Mouse (Mus musculus): Measurements from ENCODE around the gene Sytl3.

Gene Sytl3

DNA sequence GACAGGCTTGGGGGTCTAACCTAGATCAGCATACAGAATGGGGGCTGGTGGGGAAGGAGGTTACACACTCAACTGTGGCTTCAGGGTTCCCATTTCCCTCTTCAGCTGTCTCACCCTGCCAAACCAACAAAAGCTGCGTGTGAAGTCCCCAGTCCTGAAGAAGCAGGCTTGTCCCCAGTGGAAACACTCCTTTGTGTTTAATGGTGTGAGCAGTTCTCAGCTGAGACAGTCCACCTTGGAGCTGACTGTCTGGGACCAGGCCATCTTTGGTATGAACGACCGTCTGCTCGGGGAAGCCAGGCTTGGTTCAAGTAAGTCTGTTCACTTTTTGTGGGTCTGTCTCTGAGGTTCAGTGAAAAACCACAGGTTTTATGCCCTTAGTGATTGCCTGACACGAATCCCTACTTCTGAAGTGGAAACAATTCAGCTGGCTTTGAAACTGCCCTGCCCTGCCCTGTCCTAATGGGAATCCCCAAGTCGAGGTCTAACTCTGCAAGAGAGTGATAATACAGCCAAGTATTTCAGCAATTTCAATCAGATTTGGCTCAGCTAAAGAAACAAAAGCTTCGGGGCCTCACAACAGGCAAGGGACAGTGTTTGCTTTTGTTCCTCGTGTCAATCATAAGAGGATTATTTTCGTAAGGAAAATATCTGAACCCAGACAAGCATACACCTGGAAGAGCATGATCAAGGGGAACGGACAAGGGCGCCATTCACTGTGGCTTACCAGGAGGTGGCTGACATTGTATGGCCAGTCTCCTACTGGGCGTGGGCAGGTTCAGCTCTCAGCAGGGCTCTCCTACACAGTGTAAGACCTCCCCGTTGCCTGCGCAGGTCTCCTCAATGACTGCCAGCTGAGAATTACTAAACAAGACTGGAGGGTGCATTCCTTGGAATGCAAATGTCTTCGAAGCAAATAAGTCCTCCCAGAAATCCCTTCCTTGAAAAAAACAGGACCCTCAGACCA, 77.7 kb downstream of the Sytl3 start:
- DNase-seq (ENCODE audit: low spot score in 2 of 2), result no peak

DNA sequence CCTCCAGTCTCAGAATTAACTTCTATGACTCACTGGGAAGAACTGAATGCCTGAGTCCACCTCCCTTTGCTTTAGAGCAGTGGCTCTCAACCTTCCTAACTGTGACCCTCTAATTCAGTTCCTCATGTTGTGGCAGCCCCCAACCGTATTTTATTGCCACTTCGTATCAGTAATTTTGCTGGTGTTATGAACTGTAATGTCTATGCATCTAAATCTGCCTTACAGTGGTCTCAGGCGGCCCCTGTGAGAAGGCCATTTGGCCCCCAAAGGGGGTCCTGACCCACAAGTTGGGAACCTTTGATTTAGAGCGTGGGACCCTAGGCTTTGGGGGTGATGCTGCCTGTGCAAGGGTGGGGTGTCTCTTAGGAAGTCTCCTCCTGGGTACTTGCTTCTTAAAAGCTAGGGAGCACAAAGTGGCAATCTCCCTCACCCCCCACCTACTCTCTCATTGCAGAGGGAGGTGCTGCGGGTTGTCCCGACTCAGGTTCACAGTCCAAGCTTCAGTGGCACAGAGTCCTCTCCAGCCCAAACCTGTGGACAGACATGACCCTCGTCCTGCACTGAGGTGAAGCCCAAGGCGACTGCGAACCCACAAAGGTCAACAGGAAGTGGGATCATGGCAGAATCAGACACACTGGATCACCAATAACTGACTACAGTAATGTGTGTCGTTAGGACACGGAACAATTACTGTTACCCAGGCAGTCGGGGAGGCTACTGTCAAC, 78.5 kb downstream of the Sytl3 start:
- DNase-seq (ENCODE audit: low spot score in 2 of 2), result no peak

DNA sequence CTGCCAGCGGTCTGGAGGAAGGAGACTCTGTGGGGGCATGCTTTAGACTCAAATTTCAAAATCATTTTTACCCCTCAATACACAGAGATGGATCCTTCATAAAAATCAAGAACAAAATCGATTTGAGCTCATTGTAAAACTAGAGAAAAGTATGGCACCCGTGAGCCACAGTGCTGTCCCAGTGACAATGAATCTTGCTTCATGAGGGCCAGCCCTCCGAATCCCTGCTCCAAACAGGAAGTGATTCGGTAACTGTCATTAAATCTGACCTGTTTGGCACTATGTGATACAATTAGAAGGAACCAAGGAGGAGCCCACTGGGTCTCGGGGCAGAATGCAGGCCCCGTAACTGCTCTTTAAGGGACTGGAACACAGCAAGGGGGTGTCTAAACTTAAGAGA, 79.9 kb downstream of the Sytl3 start:
- no peak for DNase-seq (ENCODE audit: low spot score in 2 of 2)

DNA sequence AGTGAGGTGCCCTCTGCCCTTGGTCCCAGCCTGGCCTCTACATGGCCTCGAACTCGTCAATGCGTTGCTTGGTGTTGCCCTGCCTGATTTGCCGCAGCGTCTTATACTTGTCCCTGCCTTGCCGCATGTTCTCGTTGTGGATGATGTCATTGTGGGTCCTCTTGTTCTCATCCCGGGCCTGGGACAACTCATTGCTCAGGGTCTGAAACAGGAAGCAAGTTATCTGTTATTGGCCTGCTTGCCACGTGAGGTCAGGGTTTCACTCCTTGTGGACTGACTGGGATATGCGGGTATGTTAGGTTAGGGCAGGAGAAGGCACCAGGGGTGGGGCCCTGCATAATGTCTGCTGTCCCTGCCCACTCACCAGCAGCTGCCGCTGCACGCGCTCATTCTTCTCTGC, 80.4 kb downstream of the Sytl3 start:
- DNase-seq (ENCODE audit: low spot score in 2 of 2), result no peak

DNA sequence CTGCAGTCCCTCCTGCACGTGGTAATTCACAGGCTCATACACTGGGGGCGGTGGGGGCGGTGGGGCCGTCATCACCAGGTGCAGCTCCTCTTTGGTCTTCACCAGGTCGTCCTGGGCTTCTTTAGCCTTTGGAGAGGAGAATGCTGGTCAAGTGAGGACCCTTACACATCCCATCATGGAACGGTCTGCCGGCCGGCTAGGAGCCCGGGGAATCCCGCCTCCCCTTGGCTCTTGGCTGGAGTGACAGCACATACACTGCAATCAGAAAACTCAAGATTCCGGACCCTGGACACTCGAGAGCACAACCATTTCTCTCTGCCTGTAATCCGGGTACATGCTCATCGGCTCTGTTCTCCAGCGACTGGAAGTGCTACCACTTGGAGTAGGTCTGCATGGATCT, 80.9 kb downstream of the Sytl3 start:
- no peak for DNase-seq (ENCODE audit: low spot score in 2 of 2)

DNA sequence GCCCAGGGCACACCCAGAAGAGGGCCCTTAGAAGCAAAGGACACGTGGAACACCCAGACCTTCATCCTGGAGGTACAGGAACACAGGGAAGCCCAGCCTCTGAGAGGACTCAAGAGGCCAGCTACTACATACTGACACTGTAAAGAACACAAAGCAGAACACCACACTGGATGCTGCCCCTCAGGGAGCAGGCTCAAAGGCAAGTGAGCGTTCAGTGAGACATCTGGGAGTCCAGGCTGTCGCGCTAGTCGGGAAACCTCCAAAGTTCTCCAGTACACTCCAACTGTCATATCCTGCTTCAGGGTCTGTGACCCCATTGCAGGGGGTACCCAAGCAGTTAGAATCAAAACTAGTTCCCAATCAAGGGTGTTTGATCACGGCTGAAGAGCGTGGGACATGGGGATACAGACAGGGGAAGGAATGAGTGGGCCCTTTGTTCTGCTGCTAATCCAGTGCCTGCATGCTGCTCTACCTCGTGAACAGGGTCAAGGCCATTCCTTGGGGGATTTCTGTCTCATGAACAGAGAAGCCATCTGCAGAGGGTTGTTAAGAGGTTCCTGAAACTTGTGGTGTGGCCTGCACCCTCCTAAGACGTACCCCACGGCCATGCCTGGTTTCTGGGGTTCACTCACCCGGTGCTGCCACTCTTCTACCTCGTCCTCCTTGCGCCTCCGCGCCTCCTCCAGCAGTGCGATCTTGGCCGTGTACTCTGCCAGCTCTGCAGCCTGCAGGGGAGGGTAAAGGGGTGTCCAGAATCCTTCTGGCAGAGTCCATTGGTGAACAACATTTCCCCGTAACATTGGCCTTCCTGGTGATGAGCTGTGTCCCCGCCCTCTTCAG, 81.7 kb downstream of the Sytl3 start:
- DNase-seq (ENCODE audit: low spot score in 2 of 2), result no peak

DNA sequence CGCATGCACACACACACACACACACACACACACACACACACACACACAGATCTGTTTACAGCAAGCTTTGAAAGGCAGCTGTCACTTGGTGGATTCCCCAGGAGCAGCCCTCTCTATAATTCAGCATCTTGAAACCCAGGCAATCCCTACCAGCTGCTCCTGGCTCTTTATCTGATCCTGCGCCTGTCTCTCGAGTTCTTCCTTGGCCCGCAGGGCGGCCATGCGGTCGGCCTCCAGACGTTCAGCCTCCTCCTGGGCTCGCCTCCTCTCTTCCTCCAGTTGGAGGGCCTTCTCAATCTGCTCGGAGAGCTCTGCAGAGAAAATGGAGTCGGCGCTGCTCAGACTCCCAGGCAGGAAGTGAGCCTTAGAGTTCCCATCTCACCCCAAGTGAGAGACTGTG, 82.4 kb downstream of the Sytl3 start:
- DNase-seq (ENCODE audit: low spot score in 2 of 2), result no peak

DNA sequence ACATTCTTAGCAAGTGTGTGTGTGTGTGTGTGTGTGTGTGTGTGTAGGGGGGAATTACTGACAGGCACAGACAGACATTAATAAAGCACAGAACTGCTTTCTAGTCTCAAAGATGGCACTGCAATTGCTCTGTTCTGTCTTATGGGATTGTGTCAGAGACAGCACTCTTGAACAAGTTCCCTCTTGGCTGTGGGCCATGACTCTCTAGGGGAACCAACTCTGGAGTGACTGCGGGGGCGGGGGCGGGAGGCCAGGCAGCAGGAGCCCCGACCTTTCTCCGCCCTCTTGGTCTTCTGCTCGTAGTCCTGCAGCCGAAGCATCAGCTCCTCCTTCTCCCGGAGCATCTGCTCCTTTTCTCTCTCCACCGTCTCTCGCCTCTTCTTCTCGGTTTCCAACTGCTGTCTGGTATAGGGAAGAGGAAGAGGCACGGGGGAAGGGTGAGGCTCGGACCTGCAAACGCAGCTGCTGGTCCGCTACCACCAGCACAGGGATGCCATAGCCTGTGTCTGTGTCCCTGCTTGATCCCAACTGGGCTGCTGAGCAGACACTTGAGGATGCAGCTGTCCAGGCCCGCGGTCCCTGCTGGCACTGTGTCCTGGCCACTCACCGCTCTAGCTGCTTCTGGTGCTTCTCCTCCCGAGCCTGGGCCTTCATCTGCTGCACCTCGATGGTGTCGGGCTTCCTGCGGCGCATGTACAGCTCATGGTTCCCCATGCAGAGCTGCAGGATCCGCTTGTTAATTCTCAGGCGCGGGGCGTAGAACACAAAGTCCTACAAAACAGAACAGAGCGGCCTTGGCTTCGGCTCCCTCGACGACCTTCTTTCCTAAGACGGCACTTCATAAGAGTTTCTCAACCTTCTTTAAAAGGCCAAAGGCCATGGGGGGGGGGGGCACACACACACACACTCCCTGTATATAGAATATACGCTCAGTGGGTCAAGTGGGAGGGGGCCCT, 83.5 kb downstream of the Sytl3 start:
- DNase-seq (ENCODE audit: low spot score in 2 of 2), result no peak

DNA sequence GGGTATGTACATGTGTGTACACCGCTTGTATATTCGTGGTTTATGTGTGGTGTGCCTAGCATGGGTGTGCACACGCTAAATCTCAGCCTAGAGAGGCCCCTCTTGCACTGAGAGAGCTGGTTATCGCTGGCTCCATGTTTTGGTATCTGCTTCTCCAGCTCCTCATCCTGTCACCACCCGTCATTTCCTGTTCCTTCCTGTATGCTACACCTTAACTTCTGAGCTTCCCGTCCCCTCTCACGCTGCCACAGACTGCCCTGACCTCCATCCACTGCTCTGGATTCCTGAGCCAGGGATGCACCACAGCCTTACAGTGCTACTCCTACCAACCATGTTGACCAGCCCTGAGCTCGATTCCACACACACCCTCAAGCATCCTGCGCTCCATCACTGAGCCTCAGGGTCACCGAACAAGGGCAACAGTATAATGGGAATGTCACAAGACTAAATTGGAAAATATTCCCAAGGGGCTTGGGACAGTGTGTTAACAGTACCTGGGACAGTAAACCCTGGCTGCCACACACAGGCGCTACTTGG, 84.2 kb downstream of the Sytl3 start:
- DNase-seq (ENCODE audit: low spot score in 2 of 2), result no peak

DNA sequence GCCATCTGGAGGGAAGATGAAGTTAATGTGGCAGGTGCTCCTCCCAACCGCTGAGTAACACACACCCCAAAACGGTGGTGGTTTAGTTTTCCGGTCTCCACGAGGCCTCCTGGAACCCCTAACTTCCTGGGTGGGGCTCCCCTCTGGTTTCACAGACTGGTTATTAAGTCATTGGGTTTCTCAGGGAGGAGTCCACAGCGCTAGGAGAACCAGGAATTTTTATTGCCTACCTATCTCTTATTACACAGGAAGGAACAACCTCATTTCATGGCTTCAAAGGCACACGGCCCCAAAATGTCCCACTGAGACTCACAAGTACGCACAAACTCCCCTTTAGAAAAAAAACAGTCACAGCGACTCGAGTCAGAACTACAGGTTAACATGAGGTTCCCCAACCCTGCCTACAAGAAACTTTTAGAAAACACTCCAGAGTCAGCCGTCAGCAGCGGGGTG, 84.9 kb downstream of the Sytl3 start:
- no peak for DNase-seq (ENCODE audit: low spot score in 2 of 2)

DNA sequence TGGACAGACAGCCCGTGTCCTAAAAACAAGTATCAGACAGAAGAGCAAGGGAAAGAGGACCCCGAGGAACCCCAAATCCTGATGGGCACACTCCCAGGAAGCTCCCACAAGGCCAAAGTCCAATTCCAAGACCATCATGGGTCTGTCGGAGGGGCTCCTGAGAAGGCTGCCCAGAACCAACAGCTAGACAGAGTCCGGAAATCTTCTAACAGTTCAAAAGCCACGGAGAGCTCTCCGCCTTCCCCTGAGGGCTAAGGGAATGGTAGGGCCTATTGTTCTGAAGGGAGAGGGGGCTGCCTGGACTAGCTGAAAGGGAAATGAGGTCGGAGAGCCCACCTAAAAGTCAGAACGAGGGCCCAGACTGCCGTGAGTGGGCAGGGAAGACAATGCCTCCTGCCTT, 85.5 kb downstream of the Sytl3 start:
- no peak for DNase-seq (ENCODE audit: low spot score in 2 of 2)

DNA sequence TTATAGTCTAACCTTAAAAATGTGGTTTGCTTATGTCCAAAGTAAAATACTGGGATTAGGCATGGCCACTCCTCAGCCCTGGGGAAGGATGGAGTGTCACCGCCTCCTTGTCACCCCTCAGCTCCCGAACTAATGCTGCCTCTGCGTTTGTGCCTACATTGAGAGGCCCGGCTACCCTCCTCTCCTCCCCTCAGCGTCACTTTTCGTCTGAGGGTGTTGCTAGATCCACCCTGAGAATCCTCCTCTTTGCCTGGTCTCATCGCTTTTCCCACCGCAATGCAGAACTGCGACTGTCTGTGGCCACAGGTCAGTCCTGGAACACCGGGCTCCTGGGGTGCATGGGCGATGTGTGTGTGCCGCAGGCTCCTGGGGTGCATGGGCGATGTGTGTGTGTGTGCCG, 86.0 kb downstream of the Sytl3 start:
- DNase-seq (ENCODE audit: low spot score in 2 of 2), result no peak

DNA sequence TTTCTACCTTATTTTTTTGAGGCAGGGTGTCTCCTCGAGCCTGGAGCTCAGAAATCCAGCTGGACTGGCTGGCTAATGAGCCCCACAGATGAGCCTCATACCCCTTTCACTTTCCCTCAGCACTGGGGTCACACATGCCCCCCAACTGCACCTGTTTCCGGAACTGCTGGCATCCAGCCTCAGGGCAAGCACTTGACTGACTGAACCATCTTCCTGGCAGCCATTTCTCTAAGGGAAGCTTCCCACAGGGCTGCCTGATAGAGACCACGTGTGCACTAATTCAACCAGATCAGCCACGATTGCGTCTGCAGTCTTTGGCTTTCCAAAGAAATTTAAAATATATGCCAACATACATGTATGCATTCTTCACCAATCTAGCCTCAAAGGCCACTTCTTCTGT, 86.6 kb downstream of the Sytl3 start:
- no peak for DNase-seq (ENCODE audit: low spot score in 2 of 2)

DNA sequence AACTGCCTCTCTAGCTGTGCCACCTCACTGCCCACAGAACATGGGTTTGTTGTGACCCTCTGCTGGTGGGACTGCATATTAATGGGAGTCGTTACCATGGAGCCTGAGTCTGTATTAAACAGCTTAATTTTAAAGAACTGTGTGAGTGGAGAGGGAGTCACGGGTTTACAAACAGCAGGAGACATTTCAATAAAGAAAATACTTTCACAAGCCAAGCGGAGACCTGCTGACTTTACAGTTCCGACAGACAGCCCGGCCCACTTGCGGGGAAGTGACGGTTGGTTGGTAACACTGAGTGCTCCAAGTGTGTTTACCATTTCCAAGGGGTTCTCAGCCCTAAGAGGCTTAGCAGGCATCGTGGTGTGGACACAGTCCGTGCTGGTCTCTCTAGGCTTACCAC, 87.1 kb downstream of the Sytl3 start:
- DNase-seq (ENCODE audit: low spot score in 2 of 2), result no peak

DNA sequence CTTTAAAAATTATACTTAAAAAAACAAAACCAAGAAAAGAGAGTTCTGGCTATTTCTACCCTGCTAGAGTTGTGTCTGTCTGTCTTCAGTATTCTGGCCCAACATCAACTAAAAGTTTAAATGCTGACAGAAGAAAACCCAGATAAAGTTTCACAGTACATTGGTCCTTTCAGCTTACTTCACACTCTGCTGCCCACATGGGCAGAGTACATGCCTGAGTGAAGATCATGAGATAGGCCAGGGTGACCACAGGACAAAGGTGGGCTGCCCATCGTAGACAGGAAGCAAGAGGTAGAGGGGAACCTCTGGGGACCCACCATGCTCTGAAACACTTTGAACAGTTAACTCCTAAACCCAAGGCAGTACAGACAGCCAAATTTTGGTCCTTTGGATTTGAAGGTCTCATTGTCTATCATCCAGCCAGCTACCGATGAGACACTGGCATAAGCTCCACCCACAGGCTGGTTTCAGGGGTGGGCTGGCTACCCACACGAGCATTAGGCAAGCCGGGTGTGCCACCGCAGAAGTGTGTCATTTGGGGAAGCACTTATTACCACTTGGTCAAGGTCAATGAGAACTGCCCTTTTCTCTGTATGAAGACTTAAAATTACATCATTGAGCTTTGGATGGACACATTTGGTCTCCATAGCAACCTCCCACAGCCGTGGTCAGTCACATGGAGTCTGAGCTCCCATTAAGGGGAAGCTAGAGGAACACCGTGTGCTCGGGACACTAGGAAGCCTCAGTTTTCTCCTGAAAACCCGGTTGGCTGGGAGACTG, 87.7 kb downstream of the Sytl3 start:
- no peak for DNase-seq (ENCODE audit: low spot score in 2 of 2)

DNA sequence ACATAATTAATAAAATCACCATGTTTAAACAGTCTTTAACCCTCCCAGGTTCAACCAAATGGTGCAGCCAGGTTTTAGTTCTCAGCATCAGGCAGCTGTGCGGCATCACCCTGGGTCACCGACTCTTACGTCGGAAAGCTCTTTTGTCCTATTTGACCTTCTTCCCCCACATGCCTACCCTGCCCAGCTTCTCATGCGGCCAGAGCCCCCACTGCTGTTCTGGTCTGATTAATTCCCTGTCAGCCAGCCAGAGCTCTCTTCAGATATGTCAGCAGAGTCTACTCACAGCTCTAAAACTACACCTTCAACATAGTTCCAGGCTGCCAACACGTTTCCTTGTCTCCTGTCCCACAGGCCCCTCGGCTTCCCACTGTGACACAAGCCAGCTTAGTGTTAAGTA, 88.6 kb downstream of the Sytl3 start:
- DNase-seq (ENCODE audit: low spot score in 2 of 2), result no peak

DNA sequence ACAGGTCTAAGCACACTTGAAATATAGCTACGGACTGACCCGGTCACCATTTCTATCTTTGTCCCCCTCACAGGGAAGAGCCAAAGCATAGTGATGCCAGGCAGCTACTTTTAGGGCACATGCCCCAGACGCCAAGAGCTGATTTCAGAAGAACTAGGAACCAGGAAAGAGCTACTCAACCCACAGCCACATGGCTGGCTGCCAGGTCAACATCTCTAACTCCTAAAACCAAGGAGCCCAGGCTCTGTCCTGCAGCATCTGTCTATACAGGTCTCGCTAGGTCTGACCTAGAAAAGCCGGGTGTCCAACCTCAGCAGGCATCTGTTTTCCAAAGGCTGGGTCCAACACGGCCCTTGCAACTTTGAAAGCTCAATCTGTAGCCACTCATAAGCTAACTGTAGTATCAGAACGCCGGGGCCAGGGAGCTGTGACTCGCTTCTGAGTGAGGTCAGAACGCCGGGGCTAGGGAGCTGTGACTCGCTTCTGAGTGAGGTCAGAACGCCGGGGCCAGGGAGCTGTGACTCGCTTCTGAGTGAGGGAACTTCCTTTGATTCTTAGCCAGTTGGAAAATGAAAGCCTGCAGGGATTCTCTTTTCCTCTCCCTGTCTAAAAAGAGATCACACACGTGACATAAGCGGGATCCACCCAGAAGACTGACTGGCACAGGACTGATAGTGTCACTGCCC, 90.0 kb downstream of the Sytl3 start:
- DNase-seq (ENCODE audit: low spot score in 2 of 2), result no peak

DNA sequence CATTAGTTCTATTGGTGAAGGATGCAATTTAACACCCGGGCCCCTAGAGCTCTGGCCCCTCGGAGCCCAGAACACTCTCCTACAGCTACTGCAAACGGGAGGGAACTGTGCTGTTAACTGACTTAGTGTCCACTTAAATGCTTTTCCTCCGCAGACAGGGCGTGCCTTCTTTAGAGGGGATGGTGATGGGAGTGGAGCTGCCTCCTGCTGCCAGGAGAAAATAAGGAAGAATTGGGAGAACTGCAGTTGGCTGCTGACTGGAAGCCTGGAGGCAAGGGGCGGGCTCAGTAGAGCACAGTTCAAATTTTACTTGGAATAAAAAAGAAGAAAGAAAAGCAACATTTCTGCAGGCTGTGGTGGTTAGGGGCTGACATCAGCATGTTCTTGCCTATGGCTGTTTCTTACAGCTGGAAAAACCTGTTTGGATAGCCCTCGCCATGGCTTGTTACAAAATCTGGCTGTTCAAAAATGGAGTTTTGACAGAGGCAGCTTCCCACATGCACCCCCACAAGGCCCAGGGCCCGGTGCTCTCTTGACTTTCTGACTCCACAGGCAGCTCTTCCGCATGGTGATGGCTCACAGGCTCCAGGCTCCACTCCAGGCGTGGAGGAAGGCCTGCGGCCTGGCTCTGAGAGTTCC, 92.4 kb downstream of the Sytl3 start:
- DNase-seq (ENCODE audit: low spot score in 2 of 2), result peak; percentile 35 to 63

DNA sequence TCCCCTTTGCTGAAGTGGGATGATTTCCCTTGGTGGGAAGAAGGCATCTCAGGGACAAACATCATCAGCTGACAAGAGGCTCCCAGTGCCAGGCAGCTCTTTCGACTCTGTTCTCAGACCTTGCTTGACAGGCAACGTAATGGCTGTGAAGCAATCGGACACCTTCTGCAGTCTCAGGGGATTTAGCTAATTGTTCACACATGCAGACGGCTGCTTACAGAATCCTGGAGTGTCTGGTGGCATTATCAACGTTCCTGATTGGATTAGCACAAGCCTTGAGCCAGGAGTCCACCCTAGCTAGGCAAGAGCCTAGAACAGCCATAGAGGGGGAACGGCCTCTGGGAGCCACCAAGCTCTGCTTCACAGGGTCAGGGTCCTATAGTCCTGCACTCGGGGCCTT, 93.5 kb downstream of the Sytl3 start:
- DNase-seq (ENCODE audit: low spot score in 2 of 2), result no peak
